Mouse (Mus musculus): ENCODE measurements around the gene Lhx4. TPM values are rescaled to one million over a fixed set of nuclear protein-coding genes. Genes with fewer than 3 reads are reported as not detected.

Gene Lhx4
- polyA plus RNA-seq, 1 experiment from 2014 or later, result not detected

DNA sequence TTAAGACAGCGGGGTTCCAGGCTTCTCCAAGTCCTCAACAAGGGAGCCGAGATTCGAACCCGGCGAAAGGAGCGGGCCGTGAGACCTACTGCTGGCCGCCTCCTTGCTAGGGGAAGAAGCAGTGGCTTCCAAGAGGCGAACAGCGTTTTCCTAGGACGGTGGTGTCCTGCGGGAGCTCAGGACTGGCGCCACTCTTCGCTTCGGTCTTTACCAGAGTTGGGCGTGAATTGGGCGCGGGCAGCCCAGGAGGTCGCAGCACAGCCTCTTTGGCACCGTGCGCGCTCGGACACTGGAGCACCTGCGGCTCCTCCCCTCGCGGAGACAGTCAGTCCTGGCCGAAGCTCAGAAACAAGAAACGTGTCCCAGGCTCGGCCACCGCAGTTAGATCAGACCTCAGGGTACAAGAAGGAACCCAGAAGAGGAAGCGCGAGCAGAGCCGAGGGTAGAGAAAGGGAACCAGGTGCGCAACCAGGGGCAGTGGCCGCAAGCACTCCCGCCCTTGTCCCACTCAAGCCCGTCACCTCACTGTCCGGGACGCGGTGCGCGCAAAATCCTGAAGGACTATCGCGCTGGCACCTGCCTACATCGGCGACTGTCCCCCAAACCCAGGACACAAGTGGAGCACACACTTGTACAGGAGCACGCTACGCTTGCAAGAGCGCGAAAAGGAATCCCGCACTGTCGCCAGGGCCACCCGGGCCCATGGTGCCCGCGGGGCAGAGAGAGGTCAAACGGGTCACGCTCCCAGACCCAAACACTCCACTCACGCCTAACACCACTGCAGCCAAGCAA lies 14.3 kb downstream of the Lhx4 start:
- WGBS (ENCODE audit: insufficient replicate concordance), result under 1% methylated on average over 58 of the region's 58 CpGs
- Histone ChIP-seq H3K4me3 (ENCODE audit: low read depth, low read length) (no peak overlapping the region), H3K4me2 (ENCODE audit: low read depth, low read length) (0 out of 2 replicates have a peak overlapping the region, but pooled peaks have one; percentile 9), H3K27me3 (ENCODE audit: control insufficient read depth, insufficient read depth, low read depth, low read length) (peaks cover 91% of the 10 kb centered on the region), H3K4me1 (ENCODE audit: control insufficient read depth, low read depth, low read length) (peaks cover 1% of the 10 kb centered on the region), H3K9ac (ENCODE audit: low read depth, low read length) (no peak overlapping the region), H3K27ac (ENCODE audit: low read length) (no peak overlapping the region), H3K9me3 (replicated peaks; ENCODE audit: control insufficient read depth, low read length) (no peaks in the 10 kb centered on the region), H3K36me3 (ENCODE audit: control insufficient read depth, insufficient read depth) (no peaks in the 10 kb centered on the region)
- ATAC-seq (ENCODE audit: low read depth), result no peak

DNA sequence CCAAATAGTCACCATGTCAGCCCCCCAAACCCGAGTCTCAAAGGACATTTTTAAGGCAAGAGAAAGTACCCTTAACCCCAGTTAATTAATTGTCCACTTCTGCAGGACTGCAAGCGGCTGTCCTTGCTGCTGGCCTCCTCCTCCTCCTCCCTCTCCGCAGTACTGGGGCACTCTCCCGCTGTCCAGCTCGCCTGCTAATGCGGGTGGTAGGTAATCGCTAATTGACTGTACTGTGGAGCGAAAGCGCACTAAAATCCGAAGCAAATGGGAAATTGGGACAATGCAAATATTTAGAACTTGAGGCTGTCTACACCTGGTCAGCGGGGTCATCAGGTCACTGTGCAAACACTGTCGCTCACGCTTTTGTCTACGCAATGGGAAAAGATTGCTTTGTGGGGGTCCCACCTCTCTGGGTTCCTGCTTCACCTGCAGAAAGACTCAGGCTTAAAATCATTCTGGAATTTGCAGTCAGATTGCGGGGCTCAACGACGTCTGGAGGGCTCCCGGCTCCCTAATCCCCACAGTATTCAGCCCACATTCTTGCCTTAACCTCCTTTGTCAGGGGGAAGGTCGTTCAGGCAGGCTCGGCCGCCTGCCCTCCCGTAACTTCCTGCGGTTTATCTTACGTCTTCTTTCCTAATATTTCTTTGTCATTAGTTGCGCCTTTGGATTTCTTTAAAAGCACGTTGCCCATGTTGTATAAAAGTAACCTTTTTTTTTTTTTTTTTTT lies 15.2 kb downstream of the Lhx4 start:
- no peak overlapping the region for H3K4me2 ChIP-seq (ENCODE audit: low read depth, low read length)
- no peaks in the 10 kb centered on the region for H3K36me3 ChIP-seq (ENCODE audit: control insufficient read depth, insufficient read depth)
- H3K27me3 ChIP-seq (ENCODE audit: control insufficient read depth, insufficient read depth, low read depth, low read length), result peaks cover 90% of the 10 kb centered on the region
- H3K4me3 ChIP-seq (ENCODE audit: low read depth, low read length), result no peak overlapping the region
- H3K9me3 ChIP-seq (replicated peaks; ENCODE audit: control insufficient read depth, low read length), result no peaks in the 10 kb centered on the region
- H3K4me1 ChIP-seq (ENCODE audit: control insufficient read depth, low read depth, low read length), result no peaks in the 10 kb centered on the region
- H3K9ac ChIP-seq (ENCODE audit: low read depth, low read length), result no peak overlapping the region
- WGBS (ENCODE audit: insufficient replicate concordance), result 1% methylated on average over 26 of the region's 26 CpGs
- no peak for ATAC-seq (ENCODE audit: low read depth)
- H3K27ac ChIP-seq (ENCODE audit: low read length), result no peak overlapping the region

DNA sequence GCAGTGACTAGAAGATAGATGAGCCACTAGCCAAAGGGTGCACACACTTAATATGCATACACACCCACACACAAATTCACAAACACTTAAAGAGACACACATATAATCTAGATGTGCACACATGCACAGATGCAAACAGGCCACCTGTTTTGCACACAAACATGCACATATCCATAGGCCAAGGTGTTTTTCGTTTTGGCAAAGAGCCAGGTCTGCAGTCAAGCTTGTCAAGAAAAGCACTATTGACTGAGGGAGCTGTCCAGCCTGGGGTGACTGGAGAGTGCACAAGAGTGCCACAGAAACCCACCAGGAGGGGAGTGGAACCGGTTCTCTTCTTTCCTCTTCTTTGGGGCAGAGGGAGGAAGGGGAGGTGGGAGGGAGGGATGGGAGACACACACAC lies 20.3 kb downstream of the Lhx4 start:
- peaks cover 70% of the 10 kb centered on the region for H3K27me3 ChIP-seq (ENCODE audit: control insufficient read depth, insufficient read depth, low read depth, low read length)
- no peak overlapping the region for H3K4me3 ChIP-seq (ENCODE audit: low read depth, low read length)
- H3K4me1 ChIP-seq (ENCODE audit: control insufficient read depth, low read depth, low read length), result no peaks in the 10 kb centered on the region
- H3K27ac ChIP-seq (ENCODE audit: low read length), result no peak overlapping the region
- no peak overlapping the region for H3K4me2 ChIP-seq (ENCODE audit: low read depth, low read length)
- no peaks in the 10 kb centered on the region for H3K9me3 ChIP-seq (replicated peaks; ENCODE audit: control insufficient read depth, low read length)
- no peak for ATAC-seq (ENCODE audit: low read depth)
- WGBS (ENCODE audit: insufficient replicate concordance), result 1% methylated on average over 2 of the region's 2 CpGs
- no peak overlapping the region for H3K9ac ChIP-seq (ENCODE audit: low read depth, low read length)
- H3K36me3 ChIP-seq (ENCODE audit: control insufficient read depth, insufficient read depth), result no peaks in the 10 kb centered on the region

DNA sequence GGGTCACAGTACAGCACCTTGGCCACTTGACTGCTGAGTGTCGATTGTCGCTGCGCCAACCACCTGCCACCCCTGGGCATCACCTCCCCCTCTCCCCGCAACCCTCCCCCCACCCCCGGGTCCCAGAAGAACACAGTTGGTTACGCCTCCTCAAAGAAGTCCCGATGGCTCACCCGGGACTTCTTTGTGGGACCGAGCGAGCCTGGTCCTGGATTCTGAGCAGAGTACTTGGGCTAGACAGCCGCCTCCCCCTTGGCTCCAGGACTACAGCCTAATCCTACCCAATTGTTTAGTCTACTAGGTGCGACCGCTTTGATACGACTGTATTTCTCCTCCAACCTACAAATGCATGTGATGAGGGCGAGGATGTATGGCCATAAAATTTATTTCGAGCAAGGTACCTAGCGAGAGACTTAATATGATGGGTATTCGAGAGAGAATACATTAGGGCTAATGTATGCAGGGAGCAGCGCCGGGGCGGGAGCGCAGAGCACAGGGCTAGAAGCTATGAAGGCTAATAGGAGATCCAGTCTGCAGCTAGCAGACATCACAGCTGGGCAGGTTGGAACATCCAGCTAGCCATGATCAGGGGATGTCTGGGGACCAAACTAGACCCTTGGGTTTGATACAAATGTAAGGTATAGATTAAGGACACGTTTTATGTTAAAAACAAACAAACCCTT lies 22.2 kb downstream of the Lhx4 start:
- H3K4me3 ChIP-seq (ENCODE audit: low read depth, low read length), result no peak overlapping the region
- H3K27ac ChIP-seq (ENCODE audit: low read length), result no peak overlapping the region
- H3K4me2 ChIP-seq (ENCODE audit: low read depth, low read length), result no peak overlapping the region
- H3K27me3 ChIP-seq (ENCODE audit: control insufficient read depth, insufficient read depth, low read depth, low read length), result peaks cover 53% of the 10 kb centered on the region
- H3K4me1 ChIP-seq (ENCODE audit: control insufficient read depth, low read depth, low read length), result no peaks in the 10 kb centered on the region
- no peak for ATAC-seq (ENCODE audit: low read depth)
- 4% methylated on average over 23 of the region's 23 CpGs for WGBS (ENCODE audit: insufficient replicate concordance)
- no peak overlapping the region for H3K9ac ChIP-seq (ENCODE audit: low read depth, low read length)
- H3K36me3 ChIP-seq (ENCODE audit: control insufficient read depth, insufficient read depth), result no peaks in the 10 kb centered on the region
- no peaks in the 10 kb centered on the region for H3K9me3 ChIP-seq (replicated peaks; ENCODE audit: control insufficient read depth, low read length)

DNA sequence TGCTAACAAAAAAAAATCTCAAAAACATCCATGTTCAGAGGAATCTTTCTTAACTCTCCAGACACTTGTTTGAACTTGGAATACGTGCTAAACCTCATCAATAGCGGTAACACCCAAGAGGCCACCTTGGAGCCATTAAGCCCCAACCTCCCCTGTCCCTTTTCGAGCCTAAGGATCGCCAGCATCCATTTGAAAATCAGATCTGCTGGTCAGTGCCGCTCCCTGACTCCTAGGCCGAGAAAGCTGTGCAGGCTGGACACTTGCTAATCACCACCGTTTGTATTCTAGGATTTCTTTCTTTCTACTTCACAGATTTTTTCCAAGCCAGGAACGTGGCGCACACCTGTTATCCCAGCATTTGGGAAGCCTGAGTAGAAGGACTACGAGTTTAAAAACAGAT lies 23.7 kb downstream of the Lhx4 start:
- no peak for ATAC-seq (ENCODE audit: low read depth)
- 21% methylated on average over 10 of the region's 10 CpGs for WGBS (ENCODE audit: insufficient replicate concordance)
- H3K4me1 ChIP-seq (ENCODE audit: control insufficient read depth, low read depth, low read length), result no peaks in the 10 kb centered on the region
- peaks cover 56% of the 10 kb centered on the region for H3K27me3 ChIP-seq (ENCODE audit: control insufficient read depth, insufficient read depth, low read depth, low read length)
- no peak overlapping the region for H3K4me2 ChIP-seq (ENCODE audit: low read depth, low read length)
- H3K36me3 ChIP-seq (ENCODE audit: control insufficient read depth, insufficient read depth), result no peaks in the 10 kb centered on the region
- H3K27ac ChIP-seq (ENCODE audit: low read length), result no peak overlapping the region
- no peak overlapping the region for H3K4me3 ChIP-seq (ENCODE audit: low read depth, low read length)
- H3K9ac ChIP-seq (ENCODE audit: low read depth, low read length), result no peak overlapping the region
- H3K9me3 ChIP-seq (replicated peaks; ENCODE audit: control insufficient read depth, low read length), result no peaks in the 10 kb centered on the region

DNA sequence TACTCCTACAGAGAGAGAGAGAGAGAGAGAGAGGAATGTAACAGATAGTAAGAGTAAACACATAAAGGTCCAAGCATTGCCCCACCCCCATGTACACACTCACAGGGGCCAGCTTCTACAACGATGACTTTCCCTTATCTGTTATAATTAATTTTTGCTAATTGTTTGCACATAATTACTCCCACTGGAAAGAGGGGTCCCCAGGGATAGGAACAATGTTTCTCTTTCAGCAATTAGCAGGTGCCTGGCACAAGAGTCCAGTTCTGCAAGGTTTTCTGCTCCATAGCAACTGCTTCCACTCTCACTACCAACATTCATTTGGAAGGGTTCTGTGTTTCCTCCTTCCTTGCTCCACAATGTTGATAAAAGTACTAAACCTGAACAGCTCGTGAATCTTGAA lies 25.6 kb downstream of the Lhx4 start:
- H3K4me2 ChIP-seq (ENCODE audit: low read depth, low read length), result no peak overlapping the region
- H3K36me3 ChIP-seq (ENCODE audit: control insufficient read depth, insufficient read depth), result no peaks in the 10 kb centered on the region
- no peak overlapping the region for H3K4me3 ChIP-seq (ENCODE audit: low read depth, low read length)
- ATAC-seq (ENCODE audit: low read depth), result no peak
- 54% methylated on average over 2 of the region's 2 CpGs for WGBS (ENCODE audit: insufficient replicate concordance)
- no peak overlapping the region for H3K27ac ChIP-seq (ENCODE audit: low read length)
- H3K9ac ChIP-seq (ENCODE audit: low read depth, low read length), result no peak overlapping the region
- no peaks in the 10 kb centered on the region for H3K4me1 ChIP-seq (ENCODE audit: control insufficient read depth, low read depth, low read length)
- no peaks in the 10 kb centered on the region for H3K9me3 ChIP-seq (replicated peaks; ENCODE audit: control insufficient read depth, low read length)
- peaks cover 40% of the 10 kb centered on the region for H3K27me3 ChIP-seq (ENCODE audit: control insufficient read depth, insufficient read depth, low read depth, low read length)

DNA sequence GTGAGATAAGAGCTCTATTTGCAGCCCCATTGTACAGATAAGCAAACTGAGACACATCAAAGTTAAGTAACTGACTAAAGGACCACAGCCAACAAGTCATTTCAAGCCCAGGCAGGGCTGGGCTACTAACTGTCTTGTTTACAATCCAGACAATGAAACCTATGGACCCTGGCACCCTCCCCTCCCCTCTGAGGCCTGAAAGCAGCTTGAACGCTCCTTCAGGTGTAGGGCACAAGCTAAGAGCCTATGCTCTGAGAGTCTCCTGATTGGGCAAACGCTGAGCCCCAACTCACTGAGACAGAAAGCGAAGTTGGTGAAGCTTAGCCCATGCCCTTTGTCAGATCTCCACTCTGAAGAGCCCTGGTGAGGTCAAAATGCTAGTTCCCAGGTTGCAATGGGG lies 27.2 kb downstream of the Lhx4 start:
- H3K27ac ChIP-seq (ENCODE audit: low read length), result no peak overlapping the region
- ATAC-seq (ENCODE audit: low read depth), result no peak
- peaks cover 29% of the 10 kb centered on the region for H3K27me3 ChIP-seq (ENCODE audit: control insufficient read depth, insufficient read depth, low read depth, low read length)
- H3K4me2 ChIP-seq (ENCODE audit: low read depth, low read length), result no peak overlapping the region
- H3K4me3 ChIP-seq (ENCODE audit: low read depth, low read length), result no peak overlapping the region
- H3K9me3 ChIP-seq (replicated peaks; ENCODE audit: control insufficient read depth, low read length), result no peaks in the 10 kb centered on the region
- no peak overlapping the region for H3K9ac ChIP-seq (ENCODE audit: low read depth, low read length)
- H3K36me3 ChIP-seq (ENCODE audit: control insufficient read depth, insufficient read depth), result no peaks in the 10 kb centered on the region
- no peaks in the 10 kb centered on the region for H3K4me1 ChIP-seq (ENCODE audit: control insufficient read depth, low read depth, low read length)
- WGBS (ENCODE audit: insufficient replicate concordance), result 58% methylated on average over 3 of the region's 3 CpGs

DNA sequence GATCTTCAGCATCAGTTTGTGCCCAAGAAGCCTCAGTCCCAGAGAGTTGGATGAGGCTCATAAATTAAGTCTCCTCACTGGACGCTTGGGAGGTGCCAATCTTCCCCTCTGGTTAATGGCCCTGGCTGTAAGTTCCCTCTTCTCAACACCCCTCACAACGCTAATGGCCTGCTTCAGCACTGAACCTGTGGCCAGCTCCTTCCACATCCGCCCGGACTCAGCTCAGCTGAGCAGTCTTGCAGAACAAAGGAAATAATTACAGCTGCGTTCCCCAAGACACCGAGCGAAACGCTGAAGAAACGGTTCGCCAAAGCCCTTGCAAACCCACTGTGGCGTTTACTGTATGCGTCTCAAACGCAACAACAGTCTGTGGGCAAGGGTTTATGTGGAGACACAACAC lies 29.3 kb downstream of the Lhx4 start:
- H3K27ac ChIP-seq (ENCODE audit: low read length), result no peak overlapping the region
- H3K4me2 ChIP-seq (ENCODE audit: low read depth, low read length), result no peak overlapping the region
- WGBS (ENCODE audit: insufficient replicate concordance), result under 1% methylated on average over 13 of the region's 13 CpGs
- no peaks in the 10 kb centered on the region for H3K4me1 ChIP-seq (ENCODE audit: control insufficient read depth, low read depth, low read length)
- ATAC-seq (ENCODE audit: low read depth), result no peak
- no peak overlapping the region for H3K4me3 ChIP-seq (ENCODE audit: low read depth, low read length)
- peaks cover 13% of the 10 kb centered on the region for H3K27me3 ChIP-seq (ENCODE audit: control insufficient read depth, insufficient read depth, low read depth, low read length)
- no peaks in the 10 kb centered on the region for H3K36me3 ChIP-seq (ENCODE audit: control insufficient read depth, insufficient read depth)
- no peaks in the 10 kb centered on the region for H3K9me3 ChIP-seq (replicated peaks; ENCODE audit: control insufficient read depth, low read length)
- H3K9ac ChIP-seq (ENCODE audit: low read depth, low read length), result no peak overlapping the region

DNA sequence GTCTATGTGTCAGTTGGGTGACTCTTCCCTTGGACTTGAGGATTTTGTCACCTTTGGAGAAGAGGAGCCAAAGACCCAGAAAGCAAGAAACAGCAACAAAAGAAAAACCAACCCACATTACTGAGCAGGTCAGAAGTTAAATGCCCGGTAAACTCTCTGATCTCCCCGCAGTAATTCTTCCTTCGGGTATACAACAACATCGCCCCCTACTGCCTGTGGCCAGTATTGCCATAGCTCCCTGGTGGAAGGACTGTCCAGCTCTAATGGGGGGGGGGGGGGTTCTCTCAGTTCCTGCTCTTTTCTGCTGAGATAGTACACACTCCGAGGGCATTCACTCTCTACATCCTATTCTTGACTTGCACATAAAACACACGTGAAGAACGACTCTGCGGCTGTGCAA lies 30.0 kb downstream of the Lhx4 start:
- H3K4me3 ChIP-seq (ENCODE audit: low read depth, low read length), result no peak overlapping the region
- no peaks in the 10 kb centered on the region for H3K4me1 ChIP-seq (ENCODE audit: control insufficient read depth, low read depth, low read length)
- WGBS (ENCODE audit: insufficient replicate concordance), result 37% methylated on average over 8 of the region's 8 CpGs
- no peaks in the 10 kb centered on the region for H3K9me3 ChIP-seq (replicated peaks; ENCODE audit: control insufficient read depth, low read length)
- H3K36me3 ChIP-seq (ENCODE audit: control insufficient read depth, insufficient read depth), result no peaks in the 10 kb centered on the region
- no peak for ATAC-seq (ENCODE audit: low read depth)
- peaks cover 13% of the 10 kb centered on the region for H3K27me3 ChIP-seq (ENCODE audit: control insufficient read depth, insufficient read depth, low read depth, low read length)
- no peak overlapping the region for H3K9ac ChIP-seq (ENCODE audit: low read depth, low read length)
- no peak overlapping the region for H3K27ac ChIP-seq (ENCODE audit: low read length)
- H3K4me2 ChIP-seq (ENCODE audit: low read depth, low read length), result no peak overlapping the region
